Comparison of ENCODE assay signal across 13 mouse cellular contexts in the genomic region with DNA sequence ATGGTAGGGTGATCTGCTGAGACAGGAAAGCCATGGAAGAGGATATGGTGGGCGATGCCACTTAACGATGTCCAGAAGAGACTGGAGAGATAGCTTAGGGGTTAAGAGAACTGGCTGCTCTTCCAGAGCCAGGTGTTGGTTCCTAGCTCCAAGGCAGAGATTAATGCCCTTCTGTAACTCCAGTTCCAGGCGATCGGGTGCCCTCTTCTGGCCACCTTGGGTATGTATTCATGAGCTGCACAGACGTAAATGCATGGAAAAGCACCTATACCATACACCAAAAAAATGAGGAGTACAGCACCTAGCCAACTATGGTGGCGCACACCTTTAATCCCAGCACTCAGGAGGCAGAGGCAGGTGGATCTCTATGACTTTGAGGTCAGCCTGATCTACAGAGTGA. TPM values are rescaled to one million over a fixed set of nuclear protein-coding genes. Genes with fewer than 3 reads are reported as not detected.
A peak's percentile ranks its signal among the peaks of the same experiment; 100 is the strongest.
DNase-seq lines count a peak whose midpoint lies in the region; ATAC-seq and TF ChIP-seq lines count a peak whose summit lies in the region.
"Had no signal": no experiment of that assay in that cellular context is flagged by ENCODE, and none has a peak within 500 bp of the region (broad histone marks: within the 10 kb centered on the region; RNA-seq: fewer than 3 reads in every experiment).

No protein-coding gene starts in this region.

- no peak for ATAC-seq in liver, postnatal 0 days
- ATAC-seq in liver, embryonic 12.5 days: no peak
- ATAC-seq in megakaryocyte progenitor cell, adult 5-6 weeks (replicated peaks; ENCODE audit: poor library complexity): 0 out of 2 replicates have a peak, but pooled peaks have one; percentile 29
- ATAC-seq: forebrain, postnatal 0 days; hindbrain, embryonic 16.5 days; midbrain, embryonic 15.5 days had no signal

- no peaks in the 10 kb centered on the region for H3K36me3 ChIP-seq in liver, postnatal 0 days (replicated peaks; ENCODE audit: insufficient read depth, low read length)
- H3K36me3 ChIP-seq in liver, embryonic 12.5 days: no peaks in the 10 kb centered on the region
- no peaks in the 10 kb centered on the region for H3K36me3 ChIP-seq in ES-Bruce4 (ENCODE audit: control insufficient read depth, insufficient read depth, low read length, poor library complexity, severe bottlenecking)
- H3K36me3 ChIP-seq: midbrain, embryonic 15.5 days had no signal

- no peak for TF ChIP-seq EP300 in liver, postnatal 0 days (IDR thresholded peaks at IDR 0.05; ENCODE audit: low read depth)
- no peak for TF ChIP-seq EP300 in ES-Bruce4 (IDR thresholded peaks at IDR 0.05; ENCODE audit: insufficient read depth, low read depth, low read length)

- peak; percentile 34 for TF ChIP-seq CTCF in gastrocnemius, adult 2 months (IDR thresholded peaks at IDR 0.05)
- peak; percentile 57 for TF ChIP-seq CTCF in liver, postnatal 0 days (IDR thresholded peaks at IDR 0.05; ENCODE audit: low read depth)
- TF ChIP-seq CTCF in ES-Bruce4 (IDR thresholded peaks at IDR 0.05; ENCODE audit: low read depth, low read length): peak; percentile 74

- H3K9ac ChIP-seq in liver, postnatal 0 days (replicated peaks): no peak overlapping the region
- no peak overlapping the region for H3K9ac ChIP-seq in liver, embryonic 12.5 days
- no peak overlapping the region for H3K9ac ChIP-seq in ES-Bruce4 (ENCODE audit: low read depth, poor library complexity, severe bottlenecking)
- H3K9ac ChIP-seq: forebrain, postnatal 0 days; midbrain, embryonic 15.5 days had no signal

- no peak for TF ChIP-seq POLR2A in ES-Bruce4 (IDR thresholded peaks at IDR 0.05; ENCODE audit: insufficient read depth, low read length)

- WGBS in liver, postnatal 0 days (ENCODE audit: insufficient replicate concordance): 77% methylated on average over 6 of the region's 6 CpGs
- WGBS in liver, embryonic 12.5 days (ENCODE audit: insufficient replicate concordance): 65% methylated on average over 6 of the region's 6 CpGs

- no peaks in the 10 kb centered on the region for H3K9me3 ChIP-seq in liver, postnatal 0 days (ENCODE audit: low read length)
- no peaks in the 10 kb centered on the region for H3K9me3 ChIP-seq in liver, embryonic 12.5 days (replicated peaks)
- no peaks in the 10 kb centered on the region for H3K9me3 ChIP-seq in ES-Bruce4 (replicated peaks; ENCODE audit: control insufficient read depth, insufficient read depth, low read length, poor library complexity, severe bottlenecking)
- H3K9me3 ChIP-seq: midbrain, embryonic 15.5 days had no signal

- DNase-seq in gastrocnemius, adult 2 months: no peak
- no peak for DNase-seq in gastrocnemius, adult 18-20 months (ENCODE audit: low spot score)
- DNase-seq in liver, postnatal 0 days: no peak
- DNase-seq in c-Kit-positive CD71-positive TER-119-positive erythroid progenitor cells, embryonic 14.5 days (ENCODE audit: low spot score): no peak
- no peak for DNase-seq in left cerebral cortex, adult 8-10 months (ENCODE audit: low spot score in 2 of 2)
- DNase-seq: cerebellum, adult 9-11 months; forebrain, postnatal 0 days; right cerebral cortex, postnatal 4 days had no signal

- peaks cover 28% of the 10 kb centered on the region for H3K4me1 ChIP-seq in liver, postnatal 0 days (ENCODE audit: insufficient read depth)
- H3K4me1 ChIP-seq in liver, embryonic 12.5 days: peaks cover 12% of the 10 kb centered on the region
- no peaks in the 10 kb centered on the region for H3K4me1 ChIP-seq in ES-Bruce4 (ENCODE audit: control insufficient read depth, insufficient read depth, low read length)

- H3K27ac ChIP-seq in gastrocnemius, adult 2 months: no peak overlapping the region
- H3K27ac ChIP-seq in liver, postnatal 0 days (ENCODE audit: low read depth): no peak overlapping the region
- H3K27ac ChIP-seq in liver, embryonic 12.5 days: no peak overlapping the region
- no peak overlapping the region for H3K27ac ChIP-seq in ES-Bruce4 (ENCODE audit: insufficient read depth, low read length)
- H3K27ac ChIP-seq: midbrain, embryonic 15.5 days had no signal

- no peaks in the 10 kb centered on the region for H3K27me3 ChIP-seq in liver, postnatal 0 days (ENCODE audit: insufficient read depth, low read length)
- H3K27me3 ChIP-seq in liver, embryonic 12.5 days (replicated peaks): peaks cover 3% of the 10 kb centered on the region; the same call in 1 of the 2 replicates
- H3K27me3 ChIP-seq in ES-Bruce4 (ENCODE audit: control insufficient read depth, insufficient read depth, low read length, poor library complexity, severe bottlenecking): no peaks in the 10 kb centered on the region
- H3K27me3 ChIP-seq: midbrain, embryonic 15.5 days had no signal

- intact Hi-C loops in gastrocnemius, adult 2 months (cut with DNase I): no loop called here

- no peak overlapping the region for H3K4me3 ChIP-seq in gastrocnemius, adult 2 months
- no peak overlapping the region for H3K4me3 ChIP-seq in liver, postnatal 0 days (ENCODE audit: low read depth, low read length)
- no peak overlapping the region for H3K4me3 ChIP-seq in liver, embryonic 12.5 days
- H3K4me3 ChIP-seq in ES-Bruce4 (ENCODE audit: low read depth, low read length): no peak overlapping the region
- H3K4me3 ChIP-seq: midbrain, embryonic 15.5 days had no signal

- H3K4me2 ChIP-seq in liver, postnatal 0 days (ENCODE audit: low read depth, low read length): no peak overlapping the region
- no peak overlapping the region for H3K4me2 ChIP-seq in liver, embryonic 12.5 days
- H3K4me2 ChIP-seq: midbrain, embryonic 15.5 days had no signal

RNA-seq across cellular contexts. Expression of a gene that starts 19.5 kb away (rescaled TPM):
- 10 to 100 TPM; 48.5 to 49.0 TPM for total RNA-seq in gastrocnemius, adult 2 months (2021)
- 10 to 100 TPM; 52.8 to 53.9 TPM for total RNA-seq in gastrocnemius, adult 18-20 months (2021)
- polyA plus RNA-seq in liver, postnatal 0 days (2015; fragmentation: Nextera tagmentation; extraction: Ambion mirVana): 17.7 and 18.0 TPM in 2 replicates
- polyA plus RNA-seq in liver, embryonic 12.5 days (2016; fragmentation: Nextera tagmentation; extraction: Ambion mirVana): 5.6 and 5.9 TPM in 2 replicates
- 32.5 and 40.3 TPM in 2 replicates for polyA plus RNA-seq in ES-Bruce4 (2011; ENCODE audit: insufficient read depth, insufficient read length, low read depth, missing spikeins)
- 13.8 and 15.6 TPM in 2 replicates for total RNA-seq in megakaryocyte progenitor cell, adult 5-6 weeks (2015)
- 7.2 and 10.2 TPM in 2 replicates for total RNA-seq in megakaryocyte progenitor cell, adult 5-6 weeks (2017)
- 10 to 100 TPM; 30.7 to 33.6 (median 33.2) TPM for total RNA-seq in left cerebral cortex, adult 8-10 months (2022)

RNA-seq across cellular contexts. Expression of a gene that starts 37.0 kb away (rescaled TPM):
- 1 to 10 TPM; 2.6 to 3.9 TPM for total RNA-seq in gastrocnemius, adult 2 months (2021)
- 1 to 10 TPM; 2.0 to 3.5 TPM for total RNA-seq in gastrocnemius, adult 18-20 months (2021)
- polyA plus RNA-seq in liver, postnatal 0 days (2015; fragmentation: Nextera tagmentation; extraction: Ambion mirVana): 16.3 and 16.8 TPM in 2 replicates
- 10.3 and 11.4 TPM in 2 replicates for polyA plus RNA-seq in liver, embryonic 12.5 days (2016; fragmentation: Nextera tagmentation; extraction: Ambion mirVana)
- 0.76 and 3.1 TPM in 2 replicates for polyA plus RNA-seq in ES-Bruce4 (2011; ENCODE audit: insufficient read depth, insufficient read length, low read depth, missing spikeins)
- 117 and 126 TPM in 2 replicates for total RNA-seq in megakaryocyte progenitor cell, adult 5-6 weeks (2015)
- total RNA-seq in megakaryocyte progenitor cell, adult 5-6 weeks (2017): 97.6 and 158 TPM in 2 replicates
- 10 to 100 TPM in 1 of 4 experiments, 1 to 10 TPM in 3; 4.5 to 10.5 (median 6.9) TPM for total RNA-seq in left cerebral cortex, adult 8-10 months (2022)

RNA-seq across cellular contexts. Expression of a gene that starts 53.5 kb away (rescaled TPM):
- total RNA-seq in gastrocnemius, adult 2 months (2021): 100 to 1,000 TPM; 111 to 161 TPM
- 100 to 1,000 TPM; 132 to 136 TPM for total RNA-seq in gastrocnemius, adult 18-20 months (2021)
- polyA plus RNA-seq in liver, postnatal 0 days (2015; fragmentation: Nextera tagmentation; extraction: Ambion mirVana): 2.1 and 2.2 TPM in 2 replicates
- polyA plus RNA-seq in liver, embryonic 12.5 days (2016; fragmentation: Nextera tagmentation; extraction: Ambion mirVana): 5.8 and 6.5 TPM in 2 replicates
- 16.1 and 18.1 TPM in 2 replicates for polyA plus RNA-seq in ES-Bruce4 (2011; ENCODE audit: insufficient read depth, insufficient read length, low read depth, missing spikeins)
- total RNA-seq in megakaryocyte progenitor cell, adult 5-6 weeks (2015): 31.2 and 32.6 TPM in 2 replicates
- total RNA-seq in megakaryocyte progenitor cell, adult 5-6 weeks (2017): 37.9 and 44.0 TPM in 2 replicates
- total RNA-seq in left cerebral cortex, adult 8-10 months (2022): 100 to 1,000 TPM; 158 to 168 (median 165) TPM

Comparison
In these comparisons a context has a peak if more than half of its experiments do, and no peak if none do; other contexts are left out.
1. RNA of a gene that starts 37.0 kb away (total RNA-seq): 97.6 to 158 TPM in megakaryocyte progenitor cell, adult 5-6 weeks; 4.5 to 10.5 TPM in left cerebral cortex, adult 8-10 months, 2.6 to 3.9 TPM in gastrocnemius, adult 2 months and 2.0 to 3.5 TPM in gastrocnemius, adult 18-20 months; every median in the first group is over 4 times any median in the second.
2. Peak in every context shown above with its lines, with median percentiles within 50 percentile points of each other: CTCF ChIP-seq.